Mouse (Mus musculus) embryonic facial prominence, embryonic 15.5 days (tissue): ENCODE results near the gene Fbxw15. TPM values are rescaled to one million over a fixed set of nuclear protein-coding genes. Genes with fewer than 3 reads are reported as not detected.

Experiments used
- polyA plus RNA-seq: library from polyadenylated mRNA; unstranded; fragments of >200 nt; fragmentation: Nextera tagmentation; extraction: Ambion mirVana; gene quantifications from 2 replicates; pipeline ENCODE4 v1.2.1, GENCODE M21; 2015

Gene Fbxw15
- polyA plus RNA-seq, 1 experiment from 2014 or later = not detected

Other genes with a start within 250 kb of the Fbxw15 start
- gene Fbxw28, start 228.6 kb downstream of the Fbxw15 start, polyA plus RNA-seq = not detected in 2 replicates
- gene Fbxw22, start 164.0 kb downstream of the Fbxw15 start, polyA plus RNA-seq = not detected in 2 replicates
- not detected in 2 replicates for gene Fbxw16, start 119.1 kb downstream of the Fbxw15 start, polyA plus RNA-seq
- gene Fbxw19, start 72.4 kb downstream of the Fbxw15 start, polyA plus RNA-seq = not detected in 2 replicates
- gene Fbxw24, start 57.8 kb upstream of the Fbxw15 start, polyA plus RNA-seq = not detected in 2 replicates
- not detected in 2 replicates for gene Fbxw25, start 96.4 kb upstream of the Fbxw15 start, polyA plus RNA-seq
- gene Fbxw18, start 134.4 kb upstream of the Fbxw15 start, polyA plus RNA-seq = not detected in 2 replicates
- gene Fbxw26, start 177.8 kb upstream of the Fbxw15 start, polyA plus RNA-seq = not detected in 2 replicates
- not detected in 2 replicates for gene Fbxw27, start 222.4 kb upstream of the Fbxw15 start, polyA plus RNA-seq
- gene Spink8, start 244.0 kb upstream of the Fbxw15 start, polyA plus RNA-seq = 1.4 and 2.6 TPM in 2 replicates